ENCODE assay signal across 8 mouse cellular contexts in genomic region chr8:3467006-3467885, GRCm38 (mm10). TPM values are rescaled to one million over a fixed set of nuclear protein-coding genes. Genes with fewer than 3 reads are reported as not detected.
DNase-seq lines count a peak whose midpoint lies in the region; ATAC-seq lines count a peak whose summit lies in the region.

Gene Pex11g (minus strand): TSS chr8:3467680.

- H3K4me2 ChIP-seq in hindbrain, embryonic 16.5 days (ENCODE audit: low read length) = peak within 1 kb of the TSS; percentile 77

- peak within 1 kb of the TSS; percentile 72 for H3K9ac ChIP-seq in hindbrain, embryonic 16.5 days (ENCODE audit: low read depth, low read length)

- 6% methylated on average over 32 of the region's 32 CpGs for WGBS in hindbrain, embryonic 16.5 days
- 11% methylated on average over 32 of the region's 32 CpGs for whole genome bisulfite sequencing in macrophage (ENCODE audit: missing documents)

- peaks cover 4% of the 10 kb centered on the region; the same call in 1 of the 2 replicates for H3K4me1 ChIP-seq in hindbrain, embryonic 16.5 days (ENCODE audit: control insufficient read depth, insufficient read depth, low read depth, low read length)

- peak; percentile 98 for DNase-seq in WW6 (ENCODE audit: low read depth, low spot score)
- peak; percentile 81 to 95 for DNase-seq in cerebellum, postnatal 4 days (ENCODE audit: low spot score in 2 of 2)
- DNase-seq in gastrocnemius, adult 18-20 months (ENCODE audit: low spot score) = peak; percentile 97
- DNase-seq in left cerebral cortex, adult 18-20 months (ENCODE audit: low spot score in 2 of 2) = peak; percentile 76 to 85
- DNase-seq in right cerebral cortex, adult 18-20 months = peak; percentile 85
- DNase-seq in urinary bladder, postnatal 10 days (ENCODE audit: low spot score) = peak; percentile 95

- no peaks in the 10 kb centered on the region for H3K36me3 ChIP-seq in hindbrain, embryonic 16.5 days (ENCODE audit: control insufficient read depth, insufficient read depth, low read length)
- no peaks in the 10 kb centered on the region for H3K36me3 ChIP-seq in macrophage (ENCODE audit: inconsistent target)

- no peaks in the 10 kb centered on the region for H3K79me2 ChIP-seq in macrophage (ENCODE audit: inconsistent target)

- peak within 1 kb of the TSS; percentile 87 for H3K27ac ChIP-seq in hindbrain, embryonic 16.5 days (ENCODE audit: low read depth, low read length)
- H3K27ac ChIP-seq in macrophage = no peak within 1 kb of the TSS

- H3K27me3 ChIP-seq in hindbrain, embryonic 16.5 days (replicated peaks; ENCODE audit: control insufficient read depth, insufficient read depth, low read length) = no peaks in the 10 kb centered on the region

- H3K4me3 ChIP-seq in hindbrain, embryonic 16.5 days (ENCODE audit: low read length) = peak within 1 kb of the TSS; percentile 53
- H3K4me3 ChIP-seq in macrophage (ENCODE audit: inconsistent target) = peak within 1 kb of the TSS; percentile 43

- ATAC-seq in hindbrain, embryonic 16.5 days = peak; percentile 95

- no peaks in the 10 kb centered on the region for H3K9me3 ChIP-seq in hindbrain, embryonic 16.5 days (ENCODE audit: control insufficient read depth, low read length)

RNA-seq across cellular contexts. Expression of gene Pex11g, which starts in this region (rescaled TPM):
- 1 to 10 TPM; 1.9 to 3.2 TPM for total RNA-seq in gastrocnemius, adult 18-20 months (2021)
- polyA plus RNA-seq in hindbrain, embryonic 16.5 days (2015; fragmentation: Nextera tagmentation; extraction: Ambion mirVana) = 4.2 and 4.3 TPM in 2 replicates
- total RNA-seq in left cerebral cortex, adult 18-20 months (2021) = under 1 TPM; 0.33 to 0.77 TPM
- total RNA-seq in macrophage (2018; cell fraction: chromatin; rRNA removed) = 1 to 10 TPM in 13 of 26 experiments, under 1 TPM in 10, not detected in 3; 0.43 to 3.8 (median 1.7) TPM
- 1 to 10 TPM in 4 of 26 experiments, under 1 TPM in 22; 0.36 to 1.2 (median 0.68) TPM for total RNA-seq in macrophage (2018; cell fraction: cytosol; rRNA removed)
- 1 to 10 TPM in 15 of 26 experiments, under 1 TPM in 11; 0.29 to 5.2 (median 1.4) TPM for total RNA-seq in macrophage (2018; cell fraction: nucleus; rRNA removed)
- polyA plus RNA-seq in macrophage (2018) = 1.0 to 2.3 TPM (median 1.1 TPM) in 3 replicates

Comparison
In these comparisons a context has a peak if more than half of its experiments do, and no peak if none do; other contexts are left out.
1. Peak in DNase-seq in left cerebral cortex, adult 18-20 months; RNA of the gene not detected or under 1 TPM.